Mouse (Mus musculus) heart, embryonic 10.5 days (tissue): Measurements from ENCODE around the gene Prom2. TPM values are rescaled to one million over a fixed set of nuclear protein-coding genes. Genes with fewer than 3 reads are reported as not detected.
A peak's percentile ranks its signal among the peaks of the same experiment; 100 is the strongest.

ENCODE experiments used
- DNase-seq: peaks from one replicate; pipeline ENCODE4 v3.0.0-alpha.2; 2017; ENCODE audit warnings: low spot score
- H3K27ac ChIP-seq: fragments of 300-500 bp; sonication (generic); 2 replicates; pipeline ENCODE4 v1.5.1; 2016; ENCODE audit warnings: mild to moderate bottlenecking
- H3K27me3 ChIP-seq: fragments of 300-500 bp; sonication (generic); 2 replicates; pipeline ENCODE4 v1.6.1; 2016; ENCODE audit warnings: mild to moderate bottlenecking; ENCODE audit not compliant: poor library complexity, insufficient read depth, severe bottlenecking
- H3K36me3 ChIP-seq: fragments of 300-500 bp; sonication (generic); 2 replicates; pipeline ENCODE4 v1.6.1; 2016; ENCODE audit warnings: mild to moderate bottlenecking, moderate library complexity
- H3K4me1 ChIP-seq: fragments of 300-500 bp; sonication (generic); 2 replicates; pipeline ENCODE4 v1.6.1; 2016; ENCODE audit warnings: mild to moderate bottlenecking
- H3K4me3 ChIP-seq: fragments of 300-500 bp; sonication (generic); 2 replicates; pipeline ENCODE4 v1.5.1; 2016; ENCODE audit warnings: mild to moderate bottlenecking, moderate library complexity
- H3K9me3 ChIP-seq: fragments of 300-500 bp; sonication (generic); 2 replicates; pipeline ENCODE4 v1.6.1; 2016; ENCODE audit warnings: mild to moderate bottlenecking, moderate library complexity
- WGBS: fragments of 180-500 bp; shearing (Covaris S2); methylation state at CpG from one replicate; pipeline ENCODE4 v1.1.7; 2016; 5-methylcytosine and 5-hydroxymethylcytosine counted together
- polyA plus RNA-seq: library from polyadenylated mRNA; unstranded; fragments of >200 nt; fragmentation: Nextera tagmentation; extraction: Ambion mirVana; gene quantifications from 2 replicates; pipeline ENCODE4 v1.2.1, GENCODE M21; 2016

The Prom2 gene
- 0.33 and 1.2 TPM in 2 replicates for polyA plus RNA-seq

DNA sequence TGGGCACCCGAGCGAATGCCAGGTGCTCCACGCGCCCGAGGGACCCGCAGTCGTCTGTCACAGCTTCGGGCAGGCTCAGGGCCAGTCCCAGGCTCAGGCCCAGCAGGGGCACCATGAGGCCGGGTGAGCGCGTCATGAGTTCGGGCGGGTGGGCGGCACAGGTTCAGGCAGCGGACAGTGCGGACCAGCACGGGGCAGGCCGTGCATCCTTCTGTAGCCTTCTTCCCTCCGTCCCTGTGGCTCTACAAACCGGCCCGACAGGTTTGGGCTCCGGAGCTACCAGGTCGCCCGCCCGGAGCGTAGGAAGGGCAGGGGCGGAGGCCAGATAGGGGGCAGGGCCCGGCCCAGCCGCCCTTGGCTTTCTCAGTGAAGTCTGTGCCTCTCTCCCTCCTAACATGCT is at the start of gene Prom2:
Gene Prom2, minus strand, starts transcription at position 283 of the 400 bp plus-strand sequence.
- peak within 1 kb of the TSS; percentile 44 for H3K4me3 ChIP-seq
- H3K9me3 ChIP-seq, result no peaks in the 10 kb centered on the region
- H3K36me3 ChIP-seq, result no peaks in the 10 kb centered on the region
- WGBS, result 3% methylated on average over 29 of the region's 29 CpGs
- peaks cover 91% of the 10 kb centered on the region for H3K27me3 ChIP-seq
- peaks cover 11% of the 10 kb centered on the region; the same call in 1 of the 2 replicates for H3K4me1 ChIP-seq
- no peak for DNase-seq
- 0 out of 2 replicates have a peak within 1 kb of the TSS, but pooled peaks have one; percentile 9 for H3K27ac ChIP-seq

- 70% methylated on average over 4 of the region's 4 CpGs for WGBS
- DNase-seq, result no peak
- H3K27me3 ChIP-seq, result no peaks in the 10 kb centered on the region
- peaks cover 28% of the 10 kb centered on the region for H3K4me1 ChIP-seq
- H3K4me3 ChIP-seq, result no peak overlapping the region
- peaks cover 49% of the 10 kb centered on the region for H3K36me3 ChIP-seq
- H3K9me3 ChIP-seq, result no peaks in the 10 kb centered on the region
- no peak overlapping the region for H3K27ac ChIP-seq
Measured at GRCm38 (mm10) chr2:127590840-127591239, 49.6 kb upstream of the Prom2 start.

GRCm38 (mm10) chr2:127590204-127590603 is 48.9 kb upstream of the Prom2 start:
- Histone ChIP-seq H3K4me3 (peak overlapping the region; percentile 4; the same call in 1 of the 2 replicates), H3K36me3 (peaks cover 43% of the 10 kb centered on the region), H3K27ac (no peak overlapping the region), H3K27me3 (no peaks in the 10 kb centered on the region), H3K9me3 (no peaks in the 10 kb centered on the region), H3K4me1 (peaks cover 28% of the 10 kb centered on the region)
- 74% methylated on average over 15 of the region's 15 CpGs for WGBS
- DNase-seq, result no peak

GRCm38 (mm10) chr2:127588897-127589296 is 47.6 kb upstream of the Prom2 start:
- Histone ChIP-seq H3K27ac (no peak overlapping the region), H3K27me3 (no peaks in the 10 kb centered on the region), H3K36me3 (peaks cover 31% of the 10 kb centered on the region), H3K4me3 (no peak overlapping the region), H3K4me1 (peaks cover 28% of the 10 kb centered on the region), H3K9me3 (no peaks in the 10 kb centered on the region)
- no peak for DNase-seq
- WGBS, result 90% methylated on average over 9 of the region's 9 CpGs

DNA sequence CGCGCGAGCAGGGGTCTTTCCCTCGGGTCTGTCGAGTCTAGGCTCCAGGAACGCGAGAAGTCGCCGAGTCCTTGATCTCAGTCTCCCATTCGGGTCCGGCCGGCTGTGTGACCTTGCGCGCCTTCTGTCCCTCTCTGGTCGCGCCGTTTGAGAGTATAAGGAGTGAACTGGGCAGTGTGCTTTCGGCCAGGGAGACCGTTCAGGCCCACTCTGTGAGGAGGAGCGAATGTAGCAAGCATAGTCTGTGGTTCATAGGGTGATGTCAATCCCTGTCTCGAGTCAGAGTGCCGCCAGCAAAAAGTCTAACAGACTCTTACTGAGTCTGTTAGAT is 46.2 kb upstream of the Prom2 start:
- Histone ChIP-seq H3K4me3 (peak overlapping the region; percentile 84), H3K27me3 (no peaks in the 10 kb centered on the region), H3K4me1 (peaks cover 28% of the 10 kb centered on the region), H3K27ac (peak overlapping the region; percentile 99), H3K9me3 (no peaks in the 10 kb centered on the region), H3K36me3 (peaks cover 19% of the 10 kb centered on the region)
- DNase-seq, result no peak
- under 1% methylated on average over 22 of the region's 22 CpGs for WGBS

DNA sequence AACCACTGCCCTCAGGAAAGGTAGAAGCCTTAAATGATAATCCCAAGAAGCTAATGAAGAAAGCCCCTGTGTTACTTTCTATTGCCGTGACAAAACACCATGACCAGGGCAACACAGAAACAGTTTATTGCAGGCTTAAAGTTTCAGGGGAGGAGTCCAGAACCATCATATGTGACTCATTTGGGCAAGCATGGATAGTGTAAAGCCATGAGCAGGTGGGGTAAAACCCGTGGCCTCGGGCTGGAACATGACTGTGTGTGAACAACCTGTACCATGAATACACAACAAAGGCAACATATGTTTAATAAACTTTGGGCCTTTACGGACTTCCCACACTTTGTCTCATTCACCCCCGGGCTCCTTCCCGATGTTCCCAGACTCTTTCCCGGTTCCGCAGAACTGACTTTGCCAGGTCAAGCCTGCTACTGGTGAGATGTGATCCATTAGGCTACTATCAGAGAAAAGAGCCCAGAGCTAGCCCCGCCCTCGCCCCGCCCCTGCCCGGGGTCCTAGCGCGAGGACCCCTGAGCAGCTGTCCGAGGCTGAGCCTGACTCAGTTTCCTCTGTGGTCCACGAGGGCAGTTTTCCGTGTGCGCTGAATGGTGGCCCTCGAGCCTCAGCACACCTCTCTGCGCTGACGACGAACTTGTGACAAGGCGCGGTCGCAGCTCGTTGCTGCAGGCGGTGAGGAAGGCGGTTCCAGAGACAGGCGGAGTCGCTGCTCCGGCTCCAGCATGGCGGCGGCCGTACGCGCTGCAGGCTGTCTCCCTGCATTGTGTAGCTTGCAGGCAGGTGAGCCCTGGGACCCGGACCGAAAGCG is 45.6 kb upstream of the Prom2 start, which contains the start of the genes Zfp661 and Mrps5:
Gene Zfp661, minus strand, starts transcription at position 401 of the 820 bp plus-strand sequence.
Gene Mrps5, plus strand, starts transcription at position 529 of the 820 bp plus-strand sequence.
- DNase-seq, result peak; percentile 92
- H3K27me3 ChIP-seq, result no peaks in the 10 kb centered on the region
- H3K9me3 ChIP-seq, result no peaks in the 10 kb centered on the region
- H3K36me3 ChIP-seq, result peaks cover 14% of the 10 kb centered on the region
- WGBS, result 5% methylated on average over 39 of the region's 39 CpGs
- H3K4me1 ChIP-seq, result peaks cover 28% of the 10 kb centered on the region
- H3K27ac ChIP-seq, result peak within 1 kb of the TSS; percentile 99
- peak within 1 kb of the TSS; percentile 84 for H3K4me3 ChIP-seq

DNA sequence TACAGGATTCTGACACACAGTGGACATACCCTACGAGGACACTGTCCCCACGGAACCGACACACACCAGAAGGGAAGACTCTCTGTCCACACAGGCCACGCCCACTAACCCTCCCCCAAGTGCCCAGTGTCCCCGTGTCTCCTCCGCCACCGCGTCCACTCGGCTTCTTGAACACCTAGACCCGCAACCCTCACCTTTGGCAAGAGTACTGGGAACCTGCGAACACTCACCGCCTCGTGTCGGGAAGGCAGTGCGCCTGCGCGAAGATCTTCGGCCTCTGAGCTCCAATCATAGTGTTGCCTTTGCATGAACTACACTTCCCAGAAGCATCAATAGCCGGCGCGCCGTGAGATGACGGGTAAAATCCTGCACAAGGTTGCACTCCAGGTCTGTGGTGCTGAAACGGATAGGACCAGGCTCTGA is 43.2 kb upstream of the Prom2 start:
- Histone ChIP-seq H3K9me3 (no peaks in the 10 kb centered on the region), H3K4me1 (peaks cover 23% of the 10 kb centered on the region), H3K27ac (peak overlapping the region; percentile 80), H3K36me3 (0 out of 2 replicates have a peak, but pooled peaks cover 2% of the 10 kb centered on the region), H3K27me3 (no peaks in the 10 kb centered on the region), H3K4me3 (peak overlapping the region; percentile 74)
- 0% methylated on average over 24 of the region's 24 CpGs for WGBS
- DNase-seq, result peak; percentile 98

DNA sequence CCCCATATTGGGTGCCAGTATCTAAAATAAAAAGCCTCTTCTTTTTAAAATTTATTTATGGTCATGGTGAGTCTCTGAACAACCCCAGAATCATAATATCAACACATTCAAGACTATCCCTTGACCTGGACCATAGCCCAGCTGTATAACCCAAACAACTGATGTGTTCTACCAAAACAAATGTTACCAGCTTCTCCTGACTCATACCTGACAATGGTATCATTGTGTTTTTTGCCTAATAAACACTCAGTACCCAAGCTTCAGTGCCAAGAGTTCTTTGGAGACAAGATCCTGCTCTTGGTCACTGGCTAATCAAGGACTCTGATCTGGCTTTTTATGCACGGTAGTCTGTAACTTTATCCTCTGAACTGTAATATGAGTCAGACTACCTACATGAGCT is 32.1 kb upstream of the Prom2 start:
- no peaks in the 10 kb centered on the region for H3K27me3 ChIP-seq
- DNase-seq, result no peak
- H3K36me3 ChIP-seq, result peaks cover 25% of the 10 kb centered on the region
- H3K4me3 ChIP-seq, result no peak overlapping the region
- WGBS, result 57% methylated on average over 1 of the region's 1 CpGs
- no peaks in the 10 kb centered on the region for H3K4me1 ChIP-seq
- H3K9me3 ChIP-seq, result no peaks in the 10 kb centered on the region
- no peak overlapping the region for H3K27ac ChIP-seq

DNA sequence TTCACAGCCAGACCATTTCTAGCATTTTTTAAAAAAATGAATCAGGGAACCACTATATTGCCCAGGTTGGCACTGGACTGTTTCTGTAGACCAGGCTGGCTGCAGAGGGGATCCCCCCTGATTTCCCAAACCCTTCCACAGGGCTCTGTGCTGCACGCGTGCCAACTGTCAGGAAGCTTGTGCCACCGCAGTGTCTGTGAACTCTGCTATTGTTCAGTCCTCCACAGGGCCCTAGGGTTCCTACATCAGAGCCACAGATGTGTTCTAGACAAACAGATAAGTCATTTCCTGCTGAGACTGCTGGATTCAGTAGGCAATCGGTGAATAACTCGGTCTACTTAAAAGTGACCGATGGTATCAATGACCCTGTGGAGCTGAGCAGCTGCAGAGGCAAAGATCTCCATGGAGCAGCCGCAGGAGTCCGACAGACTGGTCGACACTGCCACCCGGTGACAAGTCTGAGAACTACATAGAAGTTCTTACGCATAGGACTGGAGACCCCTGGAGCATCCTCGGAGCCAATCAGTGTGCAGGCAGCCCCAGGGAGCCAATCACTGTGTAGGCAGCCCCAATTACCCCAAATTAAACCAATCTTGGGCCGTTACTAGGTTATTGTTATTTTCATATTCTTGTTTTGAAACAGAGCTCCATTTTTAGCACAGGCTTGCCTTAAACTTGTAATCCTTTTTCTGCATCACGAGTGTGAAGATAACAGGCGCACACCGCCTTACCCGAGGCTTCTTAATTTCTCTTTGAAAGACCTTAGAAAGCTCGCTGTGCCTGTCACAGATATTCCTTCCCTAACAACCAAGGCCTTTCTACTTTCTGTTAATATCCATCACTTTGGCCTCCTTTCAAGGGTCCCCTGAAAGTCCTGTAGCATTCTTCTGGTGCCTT is 18.1 kb upstream of the Prom2 start:
- H3K9me3 ChIP-seq, result no peaks in the 10 kb centered on the region
- peaks cover 24% of the 10 kb centered on the region for H3K27me3 ChIP-seq
- H3K4me3 ChIP-seq, result peak overlapping the region; percentile 27; the same call in 1 of the 2 replicates
- no peaks in the 10 kb centered on the region for H3K4me1 ChIP-seq
- 18% methylated on average over 18 of the region's 18 CpGs for WGBS
- H3K36me3 ChIP-seq, result no peaks in the 10 kb centered on the region
- DNase-seq, result peak; percentile 93
- H3K27ac ChIP-seq, result no peak overlapping the region

GRCm38 (mm10) chr2:127551078-127551477 is 9.8 kb upstream of the Prom2 start:
- Histone ChIP-seq H3K27me3 (peaks cover 13% of the 10 kb centered on the region; the same call in 1 of the 2 replicates), H3K27ac (no peak overlapping the region), H3K4me3 (no peak overlapping the region), H3K36me3 (no peaks in the 10 kb centered on the region), H3K4me1 (peaks cover 9% of the 10 kb centered on the region), H3K9me3 (no peaks in the 10 kb centered on the region)
- 48% methylated on average over 5 of the region's 5 CpGs for WGBS
- DNase-seq, result no peak

- Histone ChIP-seq H3K27ac (no peak overlapping the region), H3K27me3 (peaks cover 11% of the 10 kb centered on the region; the same call in 1 of the 2 replicates), H3K36me3 (no peaks in the 10 kb centered on the region), H3K9me3 (no peaks in the 10 kb centered on the region), H3K4me1 (peaks cover 9% of the 10 kb centered on the region), H3K4me3 (no peak overlapping the region)
- DNase-seq, result no peak
- 56% methylated on average over 1 of the region's 1 CpGs for WGBS
Measured at GRCm38 (mm10) chr2:127550446-127550845, 9.2 kb upstream of the Prom2 start.

DNA sequence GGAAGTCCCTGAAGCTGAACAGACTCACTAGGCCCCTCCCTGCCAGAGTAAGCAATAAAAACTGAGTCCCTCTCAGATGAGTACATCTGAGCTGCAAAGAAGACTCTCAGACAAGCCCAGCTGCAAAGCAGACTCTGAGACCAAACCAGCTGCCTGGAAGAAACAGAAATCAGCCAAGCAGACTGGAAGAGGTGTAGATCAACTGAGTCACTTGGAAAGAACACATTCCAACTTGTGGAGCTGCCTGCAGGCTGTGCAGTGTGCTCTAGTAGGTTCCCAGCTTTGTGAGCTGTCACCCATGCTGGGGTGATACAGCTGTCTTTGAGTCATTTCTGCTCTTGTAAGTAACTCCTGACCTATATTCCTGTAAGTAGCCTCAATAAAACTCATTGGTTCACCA is 8.4 kb upstream of the Prom2 start:
- Histone ChIP-seq H3K27ac (no peak overlapping the region), H3K36me3 (no peaks in the 10 kb centered on the region), H3K4me1 (peaks cover 9% of the 10 kb centered on the region), H3K9me3 (no peaks in the 10 kb centered on the region), H3K4me3 (no peak overlapping the region), H3K27me3 (peaks cover 17% of the 10 kb centered on the region; the same call in 1 of the 2 replicates)
- DNase-seq, result no peak
